Mouse (Mus musculus) gastrocnemius, postnatal 36 days (tissue): ENCODE data around the gene Hsf2bp. TPM values are rescaled to one million over a fixed set of nuclear protein-coding genes. Genes with fewer than 3 reads are reported as not detected.
"Not testable (repeated sequence)": the region's sequence is repeated elsewhere in the genome, so short reads cannot be mapped to it uniquely, and the experiment has no call there.

ENCODE experiments used
- DNase-seq, 2 experiments: peaks; one replicate each; pipeline ENCODE4 v3.0.0; 2022
- intact Hi-C: fragments of 180-260 bp; cut with DNase I; formaldehyde crosslinking; loops from one replicate; pipeline ENCODE4 v1.15.1; 2025
- long read RNA-seq, 2 experiments: library from polyadenylated mRNA; stranded (forward); transcript quantifications; one replicate each; pipeline ENCODE4 v2.0.0; 2021
- total RNA-seq, 2 experiments: library from RNA; stranded (reverse); gene quantifications; 2 replicates each; pipeline ENCODE4 v1.2.3; 2021

The Hsf2bp gene
- total RNA-seq = under 1 TPM; 0.59 to 0.67 TPM
- long read RNA-seq, experiment 1 = 0 reads
- long read RNA-seq, experiment 2 = 0 reads

GRCm38 (mm10) chr17:32035609-32036508, at the start of gene Hsf2bp, which contains the start of gene Rrp1b:
Gene Hsf2bp, minus strand, starts transcription at chr17:32036349.
Gene Rrp1b, plus strand, starts transcription at chr17:32036100.
- DNase-seq = peak; percentile 43 to 63
- intact Hi-C loops = no loop called here

GRCm38 (mm10) chr17:32083351-32083750, 47.2 kb upstream of the Hsf2bp start:
- no peak for DNase-seq
- intact Hi-C loops = no loop called here

- no peak for DNase-seq
- intact Hi-C loops = loop anchor here (2.0 to 10.0 kb wide), 2 partner anchors 134 to 420 kb away; no protein-coding TSS in a partner anchor
Measured at GRCm38 (mm10) chr17:32075164-32075563, 39.0 kb upstream of the Hsf2bp start.

- intact Hi-C loops = loop anchor here (2.0 to 10.0 kb wide), 3 partner anchors 47 to 420 kb away; no protein-coding TSS in a partner anchor
- no peak for DNase-seq
Measured at GRCm38 (mm10) chr17:32074658-32075057, 38.5 kb upstream of the Hsf2bp start.

GRCm38 (mm10) chr17:32073359-32073758, 37.2 kb upstream of the Hsf2bp start:
- peak; percentile 81 to 83 for DNase-seq
- intact Hi-C loops = loop anchor here (2.0 to 10.0 kb wide), 3 partner anchors 46 to 421 kb away; no protein-coding TSS in a partner anchor

GRCm38 (mm10) chr17:32068810-32069209, 32.7 kb upstream of the Hsf2bp start:
- intact Hi-C loops = no loop called here
- DNase-seq = no peak

- intact Hi-C loops = no loop called here
- DNase-seq = no peak
Measured at GRCm38 (mm10) chr17:32068381-32068780, 32.2 kb upstream of the Hsf2bp start.

- no peak for DNase-seq
- intact Hi-C loops = no loop called here
Measured at GRCm38 (mm10) chr17:32067541-32067940, 31.4 kb upstream of the Hsf2bp start.

- intact Hi-C loops, DNase-seq: not testable (repeated sequence)
Measured at GRCm38 (mm10) chr17:32064762-32065161, 28.6 kb upstream of the Hsf2bp start.

GRCm38 (mm10) chr17:32063654-32064053, 27.5 kb upstream of the Hsf2bp start:
- no peak for DNase-seq
- intact Hi-C loops = no loop called here

- DNase-seq = no peak
- intact Hi-C loops = no loop called here
Measured at GRCm38 (mm10) chr17:32061219-32061618, 25.1 kb upstream of the Hsf2bp start.

- DNase-seq = no peak
- intact Hi-C loops = no loop called here
Measured at GRCm38 (mm10) chr17:32059084-32059483, 22.9 kb upstream of the Hsf2bp start.

GRCm38 (mm10) chr17:32057843-32058242, 21.7 kb upstream of the Hsf2bp start:
- intact Hi-C loops = no loop called here
- DNase-seq = no peak

- intact Hi-C loops = no loop called here
- DNase-seq = no peak
Measured at GRCm38 (mm10) chr17:32053677-32054076, 17.5 kb upstream of the Hsf2bp start.

GRCm38 (mm10) chr17:32052237-32053080, 16.3 kb upstream of the Hsf2bp start:
- DNase-seq = no peak
- intact Hi-C loops = no loop called here

GRCm38 (mm10) chr17:32050609-32051008, 14.5 kb upstream of the Hsf2bp start:
- intact Hi-C loops = no loop called here
- no peak for DNase-seq

GRCm38 (mm10) chr17:32049914-32050313, 13.8 kb upstream of the Hsf2bp start:
- intact Hi-C loops = no loop called here
- no peak for DNase-seq

GRCm38 (mm10) chr17:32048351-32048750, 12.2 kb upstream of the Hsf2bp start:
- intact Hi-C loops = no loop called here
- DNase-seq = no peak

- DNase-seq = no peak
- intact Hi-C loops = no loop called here
Measured at GRCm38 (mm10) chr17:32046541-32046940, 10.4 kb upstream of the Hsf2bp start.

- no peak for DNase-seq
- intact Hi-C loops = no loop called here
Measured at GRCm38 (mm10) chr17:32040263-32040662, 4.1 kb upstream of the Hsf2bp start.
